Mouse (Mus musculus) lung, embryonic 14.5 days (tissue): ENCODE measurements at regions not wholly inside any gene's neighbourhood (a gene's known extent, or its start where the extent isn't known, plus 50 kb on each side); places are given as distances from the start of the nearest gene placed in this dataset.
A peak's percentile ranks its signal among the peaks of the same experiment; 100 is the strongest.

Experiments
- ATAC-seq: fragments of 200-750 bp; cut with Nextera tagmentation; 2 replicates; pipeline ENCODE4 v1.8.0; 2017; ENCODE audit warnings: mild to moderate bottlenecking, moderate TSS enrichment, moderate library complexity; ENCODE audit not compliant: insufficient read depth
- DNase-seq: peaks from one replicate; pipeline ENCODE4 v3.0.0-alpha.2; 2015
- H3K27ac ChIP-seq: fragments of 300-500 bp; sonication (generic); 2 replicates; pipeline ENCODE4 v1.5.1; 2014; ENCODE audit warnings: low read depth, mild to moderate bottlenecking, moderate library complexity
- H3K27me3 ChIP-seq: fragments of 300-500 bp; sonication (generic); 2 replicates; pipeline ENCODE4 v1.6.1; 2014; ENCODE audit warnings: low read length, control low read depth; ENCODE audit not compliant: insufficient read depth
- H3K36me3 ChIP-seq: fragments of 300-500 bp; sonication (generic); 2 replicates; pipeline ENCODE4 v1.6.1; 2014; ENCODE audit warnings: control low read depth; ENCODE audit not compliant: insufficient read depth
- H3K4me1 ChIP-seq: fragments of 300-500 bp; sonication (generic); 2 replicates; pipeline ENCODE4 v1.6.1; 2014; ENCODE audit warnings: antibody characterized with exemption, control low read depth; ENCODE audit not compliant: insufficient read depth
- H3K4me2 ChIP-seq: fragments of 300-500 bp; sonication (generic); 2 replicates; pipeline ENCODE4 v1.6.1; 2014; ENCODE audit warnings: mild to moderate bottlenecking
- H3K4me3 ChIP-seq: fragments of 300-500 bp; sonication (generic); 2 replicates; pipeline ENCODE4 v1.5.1; 2014; ENCODE audit warnings: low read depth, low read length
- H3K9ac ChIP-seq: fragments of 300-500 bp; sonication (generic); 2 replicates; pipeline ENCODE4 v1.6.1; 2014
- H3K9me3 ChIP-seq: fragments of 300-500 bp; sonication (generic); 2 replicates; pipeline ENCODE4 v1.6.1; 2016; ENCODE audit warnings: low read depth, low read length, control low read depth
- CTCF ChIP-seq: IDR thresholded peaks from 2 replicates; pipeline ENCODE4 v1.5.1; 2016; ENCODE audit warnings: antibody characterized with exemption, low read depth
- whole genome bisulfite sequencing: fragments of 180-500 bp; shearing (Covaris S2); extraction: QIAGEN DNeasy Blood & Tissue Kit; methylation state at CpG from one replicate; pipeline ENCODE4 v1.1.7; 2014; 5-methylcytosine and 5-hydroxymethylcytosine counted together

GRCm38 (mm10) chr12:56009976-56010375 is 173.9 kb downstream of the Brms1l start:
- Histone ChIP-seq H3K4me1 (no peaks in the 10 kb centered on the region), H3K27me3 (no peaks in the 10 kb centered on the region), H3K9ac (no peak overlapping the region), H3K9me3 (no peaks in the 10 kb centered on the region), H3K4me2 (no peak overlapping the region), H3K36me3 (no peaks in the 10 kb centered on the region), H3K4me3 (no peak overlapping the region), H3K27ac (no peak overlapping the region)
- ATAC-seq (no peak), DNase-seq (peak; percentile 3)
- no peak for TF ChIP-seq CTCF
- 49% methylated on average over 4 of the region's 4 CpGs for WGBS

- no peaks in the 10 kb centered on the region for H3K4me1 ChIP-seq
- 71% methylated on average over 4 of the region's 4 CpGs for WGBS
- H3K9ac ChIP-seq, result no peak overlapping the region
- H3K4me3 ChIP-seq, result no peak overlapping the region
- no peak overlapping the region for H3K27ac ChIP-seq
- H3K36me3 ChIP-seq, result no peaks in the 10 kb centered on the region
- no peaks in the 10 kb centered on the region for H3K27me3 ChIP-seq
- no peak for DNase-seq
- no peak overlapping the region for H3K4me2 ChIP-seq
- H3K9me3 ChIP-seq, result no peaks in the 10 kb centered on the region
- ATAC-seq, result no peak
- TF ChIP-seq CTCF, result no peak
These were observed 169.7 kb downstream of the Brms1l start for GRCm38 (mm10) chr12:56005846-56006245.

- no peak overlapping the region for H3K4me2 ChIP-seq
- H3K9ac ChIP-seq, result no peak overlapping the region
- ATAC-seq, result no peak
- TF ChIP-seq CTCF, result no peak
- H3K27me3 ChIP-seq, result no peaks in the 10 kb centered on the region
- H3K4me1 ChIP-seq, result no peaks in the 10 kb centered on the region
- no peaks in the 10 kb centered on the region for H3K9me3 ChIP-seq
- no peak overlapping the region for H3K27ac ChIP-seq
- WGBS, result 47% methylated on average over 6 of the region's 6 CpGs
- no peak overlapping the region for H3K4me3 ChIP-seq
- no peaks in the 10 kb centered on the region for H3K36me3 ChIP-seq
- DNase-seq, result no peak
These were observed 169.2 kb downstream of the Brms1l start for GRCm38 (mm10) chr12:56005321-56005720.

- Histone ChIP-seq H3K27me3 (no peaks in the 10 kb centered on the region), H3K9ac (no peak overlapping the region), H3K4me1 (no peaks in the 10 kb centered on the region), H3K9me3 (no peaks in the 10 kb centered on the region), H3K4me3 (no peak overlapping the region), H3K36me3 (no peaks in the 10 kb centered on the region), H3K4me2 (no peak overlapping the region), H3K27ac (no peak overlapping the region)
- no peak for ATAC-seq
- no peak for DNase-seq
- no peak for TF ChIP-seq CTCF
- 42% methylated on average over 4 of the region's 4 CpGs for WGBS
These were observed 168.4 kb downstream of the Brms1l start for GRCm38 (mm10) chr12:56004479-56004878.

- 84% methylated on average over 8 of the region's 8 CpGs for WGBS
- ATAC-seq (no peak), DNase-seq (no peak)
- Histone ChIP-seq H3K9me3 (no peaks in the 10 kb centered on the region), H3K27ac (no peak overlapping the region), H3K9ac (no peak overlapping the region), H3K27me3 (no peaks in the 10 kb centered on the region), H3K4me1 (no peaks in the 10 kb centered on the region), H3K4me3 (no peak overlapping the region), H3K36me3 (no peaks in the 10 kb centered on the region), H3K4me2 (no peak overlapping the region)
- TF ChIP-seq CTCF, result no peak
These were observed 167.4 kb downstream of the Brms1l start for GRCm38 (mm10) chr12:56003561-56003960.

GRCm38 (mm10) chr12:55996585-55997377 is 160.7 kb downstream of the Brms1l start:
- no peaks in the 10 kb centered on the region for H3K36me3 ChIP-seq
- DNase-seq, result peak; percentile 8
- H3K4me1 ChIP-seq, result no peaks in the 10 kb centered on the region
- H3K27me3 ChIP-seq, result no peaks in the 10 kb centered on the region
- no peak overlapping the region for H3K9ac ChIP-seq
- no peak overlapping the region for H3K27ac ChIP-seq
- no peak overlapping the region for H3K4me2 ChIP-seq
- H3K4me3 ChIP-seq, result no peak overlapping the region
- TF ChIP-seq CTCF, result no peak
- H3K9me3 ChIP-seq, result no peaks in the 10 kb centered on the region
- no peak for ATAC-seq
- WGBS, result 60% methylated on average over 3 of the region's 3 CpGs

GRCm38 (mm10) chr12:55983565-55984351 is 147.6 kb downstream of the Brms1l start:
- no peak for DNase-seq
- H3K4me3 ChIP-seq, result no peak overlapping the region
- no peak for TF ChIP-seq CTCF
- 70% methylated on average over 11 of the region's 11 CpGs for WGBS
- H3K27ac ChIP-seq, result no peak overlapping the region
- no peaks in the 10 kb centered on the region for H3K36me3 ChIP-seq
- H3K4me2 ChIP-seq, result no peak overlapping the region
- no peaks in the 10 kb centered on the region for H3K9me3 ChIP-seq
- no peak overlapping the region for H3K9ac ChIP-seq
- no peaks in the 10 kb centered on the region for H3K4me1 ChIP-seq
- H3K27me3 ChIP-seq, result no peaks in the 10 kb centered on the region
- ATAC-seq, result no peak
